ENCODE assay signal across 28 mouse cellular contexts in the genomic region with DNA sequence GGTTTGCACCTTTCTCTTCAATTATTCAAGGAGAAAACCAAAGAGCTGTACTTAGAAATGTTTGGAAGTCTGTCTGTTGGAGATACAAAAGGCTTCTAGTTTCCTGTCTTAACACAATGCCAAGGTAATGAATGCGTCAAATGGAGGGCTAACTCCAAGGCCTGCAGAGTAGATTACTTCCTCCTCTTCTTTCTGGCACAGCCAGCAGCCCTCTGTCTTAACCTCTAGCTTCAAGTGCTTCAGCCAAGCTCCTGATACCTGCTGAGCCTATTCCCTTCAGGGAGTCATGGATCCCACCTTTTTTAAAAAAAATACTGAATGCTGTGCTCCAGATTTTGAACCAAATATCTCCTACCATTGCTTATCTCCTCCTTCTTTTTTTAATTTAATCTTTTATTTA.
"Had no signal": no experiment of that assay in that cellular context is flagged by ENCODE, and none has a peak within 500 bp of the region (broad histone marks: within the 10 kb centered on the region; RNA-seq: fewer than 3 reads in every experiment).

No protein-coding gene starts in this region.

- H3K9ac ChIP-seq: embryonic facial prominence, embryonic 12.5 days; embryonic facial prominence, embryonic 13.5 days; embryonic facial prominence, embryonic 15.5 days; forebrain, embryonic 12.5 days; forebrain, embryonic 13.5 days; forebrain, embryonic 15.5 days; forebrain, postnatal 0 days had no signal

- H3K4me3 ChIP-seq: embryonic facial prominence, embryonic 10.5 days; embryonic facial prominence, embryonic 12.5 days; embryonic facial prominence, embryonic 13.5 days; embryonic facial prominence, embryonic 15.5 days; erythroblast, embryonic 14.5 days; forebrain, embryonic 10.5 days; forebrain, embryonic 12.5 days; forebrain, embryonic 13.5 days; forebrain, embryonic 15.5 days; gastrocnemius, adult 2 months had no signal

- H3K27ac ChIP-seq: embryonic facial prominence, embryonic 10.5 days; embryonic facial prominence, embryonic 12.5 days; embryonic facial prominence, embryonic 13.5 days; embryonic facial prominence, embryonic 15.5 days; forebrain, embryonic 10.5 days; forebrain, embryonic 12.5 days; forebrain, embryonic 13.5 days; forebrain, embryonic 15.5 days; gastrocnemius, adult 2 months had no signal

- H3K27me3 ChIP-seq: embryonic facial prominence, embryonic 12.5 days; embryonic facial prominence, embryonic 13.5 days; embryonic facial prominence, embryonic 15.5 days; forebrain, embryonic 12.5 days; forebrain, embryonic 13.5 days; forebrain, embryonic 15.5 days had no signal

- H3K9me3 ChIP-seq: embryonic facial prominence, embryonic 10.5 days; embryonic facial prominence, embryonic 12.5 days; embryonic facial prominence, embryonic 13.5 days; embryonic facial prominence, embryonic 15.5 days; forebrain, embryonic 10.5 days; forebrain, embryonic 12.5 days; forebrain, embryonic 13.5 days; forebrain, embryonic 15.5 days had no signal

- H3K4me2 ChIP-seq: embryonic facial prominence, embryonic 12.5 days; embryonic facial prominence, embryonic 13.5 days; embryonic facial prominence, embryonic 15.5 days; forebrain, embryonic 12.5 days; forebrain, embryonic 13.5 days; forebrain, embryonic 15.5 days had no signal

- DNase-seq: cerebellum, adult 2 months; cerebellum, adult 8-10 months; cerebellum, adult 9-10 months; cerebellum, adult 9-11 months; cerebellum, postnatal 10 days; cerebellum, postnatal 14 days; cerebellum, postnatal 25 days; cerebellum, postnatal 36 days; embryo, embryonic 11 days; forebrain, postnatal 0 days; gastrocnemius, adult 2 months; gastrocnemius, postnatal 10 days; gastrocnemius, postnatal 14 days; gastrocnemius, postnatal 25 days; gastrocnemius, postnatal 36 days; heart, adult 11 months; heart, adult 18-20 months had no signal

- ATAC-seq: forebrain, embryonic 13.5 days; forebrain, embryonic 14.5 days; forebrain, embryonic 15.5 days; forebrain, embryonic 16.5 days; forebrain, postnatal 0 days had no signal

- H3K36me3 ChIP-seq: embryonic facial prominence, embryonic 10.5 days; embryonic facial prominence, embryonic 12.5 days; embryonic facial prominence, embryonic 13.5 days; embryonic facial prominence, embryonic 15.5 days; forebrain, embryonic 10.5 days; forebrain, embryonic 12.5 days; forebrain, embryonic 15.5 days had no signal

- H3K4me1 ChIP-seq: embryonic facial prominence, embryonic 10.5 days; embryonic facial prominence, embryonic 12.5 days; embryonic facial prominence, embryonic 13.5 days; embryonic facial prominence, embryonic 15.5 days; forebrain, embryonic 10.5 days; forebrain, embryonic 12.5 days; forebrain, embryonic 13.5 days; forebrain, embryonic 15.5 days had no signal
